Mouse (Mus musculus): ENCODE results near the gene Rag1.

Rag1 gene

DNA sequence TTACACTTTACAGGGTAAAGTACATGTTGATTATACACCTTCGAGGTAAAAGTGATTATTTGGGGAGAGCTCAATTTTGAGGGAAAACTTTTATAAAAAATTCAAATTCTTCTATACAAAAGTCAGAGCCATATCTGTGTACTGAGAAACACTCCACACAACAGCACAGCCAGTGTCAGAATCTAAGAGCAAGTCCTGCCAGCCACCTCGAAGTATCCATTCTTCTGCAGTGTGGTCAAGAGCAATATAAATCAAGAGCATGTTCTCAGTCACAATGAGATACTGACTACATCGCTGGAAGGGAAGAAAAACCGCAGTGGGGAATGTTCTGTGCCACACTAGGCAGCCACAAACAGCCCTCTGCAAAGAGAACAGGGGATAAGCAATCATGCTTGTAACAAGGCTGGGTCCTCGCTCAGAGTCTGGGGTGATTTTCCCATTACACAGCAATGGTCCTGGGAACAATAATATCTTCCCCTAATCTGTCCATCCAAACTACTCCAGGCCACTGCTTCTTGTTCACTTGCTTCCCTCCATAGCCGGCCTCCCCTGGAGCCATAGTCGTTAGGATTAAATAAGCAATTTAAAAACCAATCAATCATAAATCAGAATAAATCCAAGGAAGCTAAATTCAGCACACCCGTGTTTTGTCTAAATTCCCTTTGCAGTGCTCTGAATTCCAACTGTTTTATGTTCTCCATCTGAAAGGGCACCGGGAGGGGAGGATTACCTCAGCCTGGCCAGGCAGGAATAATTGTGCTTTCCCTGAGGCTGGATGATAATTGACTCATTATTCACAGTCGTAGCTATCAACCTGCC is 57.1 kb downstream of the Rag1 start:
- CTCF ChIA-PET: no interaction called here

DNA sequence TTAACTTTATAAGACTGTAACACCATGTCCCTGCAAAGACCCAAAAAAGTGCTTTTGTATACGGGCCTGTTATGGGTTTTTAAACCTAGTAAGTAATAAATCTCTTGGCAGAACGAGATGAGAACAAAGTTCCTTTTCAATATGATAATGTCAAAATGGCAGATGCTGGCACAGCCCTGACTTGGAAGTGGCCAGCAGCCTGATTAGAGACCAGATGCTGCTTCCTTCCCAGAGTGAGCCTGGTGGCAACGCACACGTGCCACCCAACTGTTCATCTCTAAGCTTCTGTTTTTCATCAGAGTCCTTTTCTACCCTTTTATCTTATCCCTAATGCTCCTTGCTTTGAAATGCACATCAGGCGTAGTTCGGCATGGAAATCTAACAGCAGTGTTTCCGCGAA is 57.9 kb downstream of the Rag1 start:
- CTCF ChIA-PET: no interaction called here
